Mouse (Mus musculus) ES-Bruce4 (cell line): ENCODE data around the gene Secisbp2l.

Experiments
- CTCF ChIP-seq: IDR thresholded peaks from one replicate; pipeline ENCODE4 v1.8.1; 2011; ENCODE audit warnings: low read depth, low read length
- EP300 ChIP-seq: IDR thresholded peaks from 2 replicates; pipeline ENCODE4 v1.6.1; 2011; ENCODE audit warnings: low read depth, low read length; ENCODE audit not compliant: insufficient read depth
- POLR2A ChIP-seq: IDR thresholded peaks from one replicate; pipeline ENCODE4 v1.8.1; 2011; ENCODE audit warnings: low read length; ENCODE audit not compliant: insufficient read depth

DNA sequence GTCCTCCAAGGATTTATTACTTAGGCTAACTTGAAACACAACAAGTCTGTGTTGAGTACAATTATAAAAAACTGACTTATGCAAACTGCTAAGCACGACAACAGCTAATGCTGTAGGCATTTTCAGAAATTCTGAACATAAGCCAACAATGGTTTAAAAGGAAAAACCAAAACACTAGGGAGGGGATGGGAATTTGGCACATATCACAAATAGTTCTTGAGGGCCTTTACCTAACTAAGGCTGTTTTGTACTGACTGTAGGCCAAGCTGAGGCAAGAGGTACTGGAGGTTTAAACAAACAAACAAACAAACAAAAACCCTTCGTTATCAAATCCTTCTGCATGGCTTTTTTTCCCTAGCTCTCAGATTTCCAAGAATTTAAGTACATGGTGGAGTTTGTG is 1.7 kb downstream of the Secisbp2l start:
- no peak for TF ChIP-seq EP300
- TF ChIP-seq CTCF: no peak
- no peak for TF ChIP-seq POLR2A
